Mouse (Mus musculus) embryonic facial prominence, embryonic 14.5 days (tissue): ENCODE results near the gene Stil. TPM values are rescaled to one million over a fixed set of nuclear protein-coding genes. Genes with fewer than 3 reads are reported as not detected.
"Not testable (repeated sequence)": the region's sequence is repeated elsewhere in the genome, so short reads cannot be mapped to it uniquely, and the experiment has no call there.

Experiments used
- ATAC-seq: fragments of 200-750 bp; cut with Nextera tagmentation; 2 replicates; pipeline ENCODE4 v1.8.0; 2017; ENCODE audit warnings: low read depth, moderate number of reproducible peaks, moderate TSS enrichment
- DNase-seq: peaks from one replicate; pipeline ENCODE4 v3.0.0-alpha.2; 2015; ENCODE audit warnings: low spot score
- H3K27ac ChIP-seq: fragments of 300-500 bp; sonication (generic); replicated peaks from 2 replicates; pipeline ENCODE4 v1.5.1; 2014; ENCODE audit warnings: low read depth, mild to moderate bottlenecking, low read length, moderate library complexity
- H3K27me3 ChIP-seq: fragments of 300-500 bp; sonication (generic); replicated peaks from 2 replicates; pipeline ENCODE4 v1.6.1; 2014; ENCODE audit warnings: low read length; ENCODE audit not compliant: control insufficient read depth, insufficient read depth
- H3K36me3 ChIP-seq: fragments of 300-500 bp; sonication (generic); 2 replicates; pipeline ENCODE4 v1.6.1; 2014; ENCODE audit warnings: low read length, mixed read lengths; ENCODE audit not compliant: control insufficient read depth, insufficient read depth
- H3K4me1 ChIP-seq: fragments of 300-500 bp; sonication (generic); 2 replicates; pipeline ENCODE4 v1.6.1; 2014; ENCODE audit warnings: antibody characterized with exemption, low read length; ENCODE audit not compliant: control insufficient read depth, insufficient read depth
- H3K4me2 ChIP-seq: fragments of 300-500 bp; sonication (generic); 2 replicates; pipeline ENCODE4 v1.6.1; 2014; ENCODE audit warnings: low read depth, mild to moderate bottlenecking, low read length, moderate library complexity, mixed read lengths
- H3K4me3 ChIP-seq: fragments of 300-500 bp; sonication (generic); 2 replicates; pipeline ENCODE4 v1.5.1; 2014; ENCODE audit warnings: low read depth, mild to moderate bottlenecking, low read length
- H3K9ac ChIP-seq: fragments of 300-500 bp; sonication (generic); 2 replicates; pipeline ENCODE4 v1.6.1; 2014; ENCODE audit warnings: low read depth, mild to moderate bottlenecking, low read length, moderate library complexity, mixed read lengths
- H3K9me3 ChIP-seq: fragments of 300-500 bp; sonication (generic); 2 replicates; pipeline ENCODE4 v1.6.1; 2016; ENCODE audit warnings: low read length; ENCODE audit not compliant: control insufficient read depth
- WGBS: fragments of 180-500 bp; shearing (Covaris S2); extraction: QIAGEN DNeasy Blood & Tissue Kit; methylation state at CpG from one replicate; pipeline ENCODE4 v1.1.7; 2014; 5-methylcytosine and 5-hydroxymethylcytosine counted together
- polyA plus RNA-seq: library from polyadenylated mRNA; unstranded; fragments of >200 nt; fragmentation: Nextera tagmentation; extraction: Ambion mirVana; gene quantifications from 2 replicates; pipeline ENCODE4 v1.2.1, GENCODE M21; 2014

The Stil gene
- polyA plus RNA-seq, result 11.8 and 14.1 TPM in 2 replicates

GRCm38 (mm10) chr4:114999773-115000428 is at the start of gene Stil:
Gene Stil (plus strand): TSS chr4:115000159.
- WGBS, result under 1% methylated on average over 38 of the region's 52 CpGs
- peak within 1 kb of the TSS; percentile 93 for H3K27ac ChIP-seq

GRCm38 (mm10) chr4:114953172-114953571 is 46.8 kb upstream of the Stil start:
- no peaks in the 10 kb centered on the region for H3K4me1 ChIP-seq
- H3K4me2 ChIP-seq, result no peak overlapping the region
- ATAC-seq (no peak), DNase-seq (no peak)
- H3K9me3 ChIP-seq, result no peaks in the 10 kb centered on the region
- H3K27me3 ChIP-seq, result peaks cover 2% of the 10 kb centered on the region; the same call in 1 of the 2 replicates
- no peak overlapping the region for H3K9ac ChIP-seq
- whole genome bisulfite sequencing, result 72% methylated on average over 3 of the region's 3 CpGs
- H3K27ac ChIP-seq, result no peak overlapping the region
- H3K36me3 ChIP-seq, result no peaks in the 10 kb centered on the region
- H3K4me3 ChIP-seq, result no peak overlapping the region

More at GRCm38 (mm10) chr4:114999773-115000428, at the start of gene Stil:
- H3K27me3 ChIP-seq, result no peaks in the 10 kb centered on the region
- H3K36me3 ChIP-seq, result peaks cover 17% of the 10 kb centered on the region
- no peaks in the 10 kb centered on the region; the same call in 1 of the 2 replicates for H3K4me1 ChIP-seq
- H3K9me3 ChIP-seq, result no peaks in the 10 kb centered on the region
- peak within 1 kb of the TSS; percentile 67 for H3K4me2 ChIP-seq
- peak; percentile 100 for ATAC-seq
- H3K4me3 ChIP-seq, result peak within 1 kb of the TSS; percentile 65
- peak; percentile 100 for DNase-seq
- H3K9ac ChIP-seq, result peak within 1 kb of the TSS; percentile 77

GRCm38 (mm10) chr4:114957403-114957802 is 42.6 kb upstream of the Stil start:
- H3K4me1 ChIP-seq, result no peaks in the 10 kb centered on the region
- H3K4me3 ChIP-seq, result no peak overlapping the region
- no peak overlapping the region for H3K9ac ChIP-seq
- H3K27me3 ChIP-seq, result no peaks in the 10 kb centered on the region
- DNase-seq (no peak), ATAC-seq (no peak)
- no peak overlapping the region for H3K27ac ChIP-seq
- H3K36me3 ChIP-seq, result peaks cover 22% of the 10 kb centered on the region
- no peak overlapping the region for H3K4me2 ChIP-seq
- no peaks in the 10 kb centered on the region for H3K9me3 ChIP-seq

- 79% methylated on average over 2 of the region's 2 CpGs for WGBS
- no peak for ATAC-seq
These were observed 41.7 kb upstream of the Stil start for GRCm38 (mm10) chr4:114958231-114958630.

GRCm38 (mm10) chr4:114958786-114959185 is 41.2 kb upstream of the Stil start:
- ATAC-seq, result no peak
- Histone ChIP-seq H3K4me2 (no peak overlapping the region), H3K27me3 (no peaks in the 10 kb centered on the region), H3K27ac (no peak overlapping the region), H3K4me3 (no peak overlapping the region), H3K9me3 (no peaks in the 10 kb centered on the region), H3K36me3 (peaks cover 30% of the 10 kb centered on the region), H3K4me1 (no peaks in the 10 kb centered on the region), H3K9ac (no peak overlapping the region)
- 92% methylated on average over 4 of the region's 4 CpGs for WGBS
- no peak for DNase-seq

More at GRCm38 (mm10) chr4:114958231-114958630, 41.7 kb upstream of the Stil start:
- Histone ChIP-seq H3K9ac (no peak overlapping the region), H3K4me2 (no peak overlapping the region), H3K27ac (no peak overlapping the region), H3K27me3 (no peaks in the 10 kb centered on the region), H3K9me3 (no peaks in the 10 kb centered on the region), H3K36me3 (peaks cover 30% of the 10 kb centered on the region), H3K4me3 (no peak overlapping the region), H3K4me1 (no peaks in the 10 kb centered on the region)
- DNase-seq, result no peak

GRCm38 (mm10) chr4:114959533-114959932 is 40.4 kb upstream of the Stil start:
- H3K4me2 ChIP-seq, result no peak overlapping the region
- no peak overlapping the region for H3K27ac ChIP-seq
- ATAC-seq (no peak), DNase-seq (no peak)
- no peak overlapping the region for H3K4me3 ChIP-seq
- no peak overlapping the region for H3K9ac ChIP-seq
- WGBS, result 80% methylated on average over 2 of the region's 2 CpGs
- no peaks in the 10 kb centered on the region for H3K27me3 ChIP-seq
- peaks cover 34% of the 10 kb centered on the region for H3K36me3 ChIP-seq
- H3K4me1 ChIP-seq, result no peaks in the 10 kb centered on the region
- no peaks in the 10 kb centered on the region for H3K9me3 ChIP-seq

GRCm38 (mm10) chr4:114960881-114961280 is 39.1 kb upstream of the Stil start:
- H3K9ac ChIP-seq, H3K9me3 ChIP-seq, H3K4me2 ChIP-seq, H3K4me3 ChIP-seq, H3K27me3 ChIP-seq, H3K4me1 ChIP-seq, ATAC-seq, H3K27ac ChIP-seq, DNase-seq: not testable (repeated sequence)
- 83% methylated on average over 2 of the region's 2 CpGs for WGBS
- peaks cover 48% of the 10 kb centered on the region for H3K36me3 ChIP-seq

GRCm38 (mm10) chr4:114970736-114971135 is 29.2 kb upstream of the Stil start:
- Histone ChIP-seq H3K4me3 (no peak overlapping the region), H3K27me3 (no peaks in the 10 kb centered on the region), H3K4me1 (no peaks in the 10 kb centered on the region), H3K36me3 (peaks cover 33% of the 10 kb centered on the region), H3K27ac (no peak overlapping the region), H3K9me3 (no peaks in the 10 kb centered on the region), H3K4me2 (no peak overlapping the region), H3K9ac (no peak overlapping the region)
- 91% methylated on average over 5 of the region's 5 CpGs for WGBS
- DNase-seq (no peak), ATAC-seq (no peak)

- H3K9me3 ChIP-seq, result no peaks in the 10 kb centered on the region
- no peak overlapping the region for H3K4me3 ChIP-seq
- H3K27me3 ChIP-seq, result no peaks in the 10 kb centered on the region
- H3K4me2 ChIP-seq, result no peak overlapping the region
- no peaks in the 10 kb centered on the region for H3K4me1 ChIP-seq
- H3K36me3 ChIP-seq, result peaks cover 9% of the 10 kb centered on the region; the same call in 1 of the 2 replicates
- DNase-seq (no peak), ATAC-seq (no peak)
- no peak overlapping the region for H3K9ac ChIP-seq
- 89% methylated on average over 1 of the region's 1 CpGs for WGBS
- no peak overlapping the region for H3K27ac ChIP-seq
These were observed 26.7 kb upstream of the Stil start for GRCm38 (mm10) chr4:114973229-114973740.
